ENCODE assay signal across 8 mouse cellular contexts in genomic region chr6:72390795-72391521, GRCm38 (mm10). TPM values are rescaled to one million over a fixed set of nuclear protein-coding genes. Genes with fewer than 3 reads are reported as not detected.
DNase-seq lines count a peak whose midpoint lies in the region; ATAC-seq lines count a peak whose summit lies in the region.

No protein-coding gene starts in this region.

- H3K36me3 ChIP-seq in embryonic facial prominence, embryonic 15.5 days = peaks cover 12% of the 10 kb centered on the region
- H3K36me3 ChIP-seq in stomach, embryonic 15.5 days = peaks cover 10% of the 10 kb centered on the region; the same call in 1 of the 2 replicates

- intact Hi-C loops in heart, postnatal 14 days (cut with DNase I) = no loop called here

- peak; percentile 18 for DNase-seq in thymus, postnatal 25 days
- no peak for DNase-seq in thymus, postnatal 0 days (ENCODE audit: low spot score)
- peak; percentile 70 to 72 for DNase-seq in heart, postnatal 14 days
- DNase-seq in kidney, postnatal 36 days = peak; percentile 94 to 96
- DNase-seq in layer of hippocampus, adult 9-11 months = no peak

- WGBS in embryonic facial prominence, embryonic 15.5 days = 18% methylated on average over 12 of the region's 12 CpGs
- WGBS in stomach, embryonic 15.5 days = 14% methylated on average over 12 of the region's 12 CpGs

- peak overlapping the region; percentile 73 for H3K4me2 ChIP-seq in embryonic facial prominence, embryonic 15.5 days (replicated peaks)
- H3K4me2 ChIP-seq in stomach, embryonic 15.5 days = peak overlapping the region; percentile 70

- no peaks in the 10 kb centered on the region for H3K9me3 ChIP-seq in embryonic facial prominence, embryonic 15.5 days (replicated peaks)
- H3K9me3 ChIP-seq in stomach, embryonic 15.5 days = no peaks in the 10 kb centered on the region

- H3K4me3 ChIP-seq in embryonic facial prominence, embryonic 15.5 days (replicated peaks) = peak overlapping the region; percentile 62
- H3K4me3 ChIP-seq in stomach, embryonic 15.5 days (replicated peaks) = peak overlapping the region; percentile 65

- peaks cover 38% of the 10 kb centered on the region for H3K4me1 ChIP-seq in embryonic facial prominence, embryonic 15.5 days
- H3K4me1 ChIP-seq in stomach, embryonic 15.5 days = peaks cover 23% of the 10 kb centered on the region

- peak overlapping the region; percentile 65; the same call in 1 of the 2 replicates for H3K9ac ChIP-seq in embryonic facial prominence, embryonic 15.5 days
- H3K9ac ChIP-seq in stomach, embryonic 15.5 days = peak overlapping the region; percentile 58; the same call in 1 of the 2 replicates

- ATAC-seq in embryonic facial prominence, embryonic 15.5 days (ENCODE audit: insufficient number of reproducible peaks, low FRiP score, low TSS enrichment, low read depth) = 0 out of 2 replicates have a peak, but pooled peaks have one; percentile 9
- ATAC-seq in megakaryocyte progenitor cell, adult 5-6 weeks (replicated peaks; ENCODE audit: poor library complexity) = peak; percentile 21
- ATAC-seq in stomach, embryonic 15.5 days (ENCODE audit: insufficient read depth, low FRiP score, low read depth) = peak; percentile 48; the same call in 1 of the 2 replicates

- no peaks in the 10 kb centered on the region for H3K27me3 ChIP-seq in embryonic facial prominence, embryonic 15.5 days
- H3K27me3 ChIP-seq in stomach, embryonic 15.5 days (replicated peaks) = no peaks in the 10 kb centered on the region

- H3K27ac ChIP-seq in embryonic facial prominence, embryonic 15.5 days (replicated peaks) = peak overlapping the region; percentile 96
- H3K27ac ChIP-seq in stomach, embryonic 15.5 days = peak overlapping the region; percentile 98

RNA-seq across cellular contexts. Expression of gene Vamp8, which starts 0.5 kb away (rescaled TPM):
- 160 and 167 TPM in 2 replicates for polyA plus RNA-seq in thymus, postnatal 0 days (2015; fragmentation: Nextera tagmentation; extraction: Ambion mirVana)
- 177 and 183 TPM in 2 replicates for polyA plus RNA-seq in embryonic facial prominence, embryonic 15.5 days (2015; fragmentation: Nextera tagmentation; extraction: Ambion mirVana)
- 10 to 100 TPM; 71.0 to 75.5 TPM for total RNA-seq in heart, postnatal 14 days (2021)
- 240 and 247 TPM in 2 replicates for total RNA-seq in megakaryocyte progenitor cell, adult 5-6 weeks (2015)
- 267 and 283 TPM in 2 replicates for total RNA-seq in megakaryocyte progenitor cell, adult 5-6 weeks (2017)
- 215 and 219 TPM in 2 replicates for polyA plus RNA-seq in stomach, embryonic 15.5 days (2015; fragmentation: Nextera tagmentation; extraction: Ambion mirVana)

RNA-seq across cellular contexts. Expression of gene Vamp5, which starts 10.7 kb away (rescaled TPM):
- polyA plus RNA-seq in thymus, postnatal 0 days (2015; fragmentation: Nextera tagmentation; extraction: Ambion mirVana) = 24.7 and 29.0 TPM in 2 replicates
- 27.9 and 29.0 TPM in 2 replicates for polyA plus RNA-seq in embryonic facial prominence, embryonic 15.5 days (2015; fragmentation: Nextera tagmentation; extraction: Ambion mirVana)
- 10 to 100 TPM; 48.8 to 54.0 TPM for total RNA-seq in heart, postnatal 14 days (2021)
- 39.1 and 70.3 TPM in 2 replicates for total RNA-seq in megakaryocyte progenitor cell, adult 5-6 weeks (2015)
- 13.0 and 34.9 TPM in 2 replicates for total RNA-seq in megakaryocyte progenitor cell, adult 5-6 weeks (2017)
- polyA plus RNA-seq in stomach, embryonic 15.5 days (2015; fragmentation: Nextera tagmentation; extraction: Ambion mirVana) = 23.9 and 26.8 TPM in 2 replicates

RNA-seq across cellular contexts. Expression of gene Ggcx, which starts 23.1 kb away (rescaled TPM):
- polyA plus RNA-seq in thymus, postnatal 0 days (2015; fragmentation: Nextera tagmentation; extraction: Ambion mirVana) = 7.0 and 7.3 TPM in 2 replicates
- 39.0 and 42.6 TPM in 2 replicates for polyA plus RNA-seq in embryonic facial prominence, embryonic 15.5 days (2015; fragmentation: Nextera tagmentation; extraction: Ambion mirVana)
- total RNA-seq in heart, postnatal 14 days (2021) = 10 to 100 TPM; 29.8 to 32.5 TPM
- 11.2 and 11.6 TPM in 2 replicates for total RNA-seq in megakaryocyte progenitor cell, adult 5-6 weeks (2015)
- 6.7 and 8.5 TPM in 2 replicates for total RNA-seq in megakaryocyte progenitor cell, adult 5-6 weeks (2017)
- 30.4 and 39.5 TPM in 2 replicates for polyA plus RNA-seq in stomach, embryonic 15.5 days (2015; fragmentation: Nextera tagmentation; extraction: Ambion mirVana)

RNA-seq across cellular contexts. Expression of gene Rnf181, which starts 24.2 kb away (rescaled TPM):
- 135 and 138 TPM in 2 replicates for polyA plus RNA-seq in thymus, postnatal 0 days (2015; fragmentation: Nextera tagmentation; extraction: Ambion mirVana)
- 106 and 120 TPM in 2 replicates for polyA plus RNA-seq in embryonic facial prominence, embryonic 15.5 days (2015; fragmentation: Nextera tagmentation; extraction: Ambion mirVana)
- total RNA-seq in heart, postnatal 14 days (2021) = 10 to 100 TPM; 45.5 to 46.5 TPM
- total RNA-seq in megakaryocyte progenitor cell, adult 5-6 weeks (2015) = 65.5 and 87.8 TPM in 2 replicates
- total RNA-seq in megakaryocyte progenitor cell, adult 5-6 weeks (2017) = 51.4 and 53.7 TPM in 2 replicates
- polyA plus RNA-seq in stomach, embryonic 15.5 days (2015; fragmentation: Nextera tagmentation; extraction: Ambion mirVana) = 123 and 132 TPM in 2 replicates

RNA-seq across cellular contexts. Expression of gene Tmem150a, which starts 35.7 kb away (rescaled TPM):
- polyA plus RNA-seq in thymus, postnatal 0 days (2015; fragmentation: Nextera tagmentation; extraction: Ambion mirVana) = 1.6 and 1.9 TPM in 2 replicates
- 14.7 and 15.2 TPM in 2 replicates for polyA plus RNA-seq in embryonic facial prominence, embryonic 15.5 days (2015; fragmentation: Nextera tagmentation; extraction: Ambion mirVana)
- 10 to 100 TPM; 14.7 to 17.6 TPM for total RNA-seq in heart, postnatal 14 days (2021)
- total RNA-seq in megakaryocyte progenitor cell, adult 5-6 weeks (2015) = 1.1 and 1.2 TPM in 2 replicates
- 0.33 TPM in 1 of 2 replicates, not detected in the other for total RNA-seq in megakaryocyte progenitor cell, adult 5-6 weeks (2017)
- 14.8 and 15.4 TPM in 2 replicates for polyA plus RNA-seq in stomach, embryonic 15.5 days (2015; fragmentation: Nextera tagmentation; extraction: Ambion mirVana)

Comparison
In these comparisons a context has a peak if more than half of its experiments do, and no peak if none do; other contexts are left out.
1. DNase-seq: peak in thymus, postnatal 25 days (single experiment), heart, postnatal 14 days (2 of 2) and kidney, postnatal 36 days (2 of 2); none in thymus, postnatal 0 days (single experiment) and layer of hippocampus, adult 9-11 months (single experiment).
2. Peak in every context shown above with its lines, with median percentiles within 50 percentile points of each other: ATAC-seq.